Mouse (Mus musculus): ENCODE data around the gene Scn8a. TPM values are rescaled to one million over a fixed set of nuclear protein-coding genes. Genes with fewer than 3 reads are reported as not detected.

Scn8a gene
- polyA plus RNA-seq, 1 experiment from 2014 or later = 23.0 TPM

- 1% methylated on average over 23 of the region's 23 CpGs for WGBS
- Histone ChIP-seq H3K27me3 (replicated peaks; ENCODE audit: control insufficient read depth, insufficient read depth, low read length) (peaks cover 42% of the 10 kb centered on the region), H3K4me1 (replicated peaks; ENCODE audit: control insufficient read depth, insufficient read depth, low read length) (peaks cover 16% of the 10 kb centered on the region), H3K27ac (ENCODE audit: low read length) (no peak within 1 kb of the TSS), H3K9ac (replicated peaks; ENCODE audit: low read depth, low read length) (peak within 1 kb of the TSS; percentile 62), H3K4me3 (replicated peaks; ENCODE audit: low read length) (peak within 1 kb of the TSS; percentile 56), H3K4me2 (ENCODE audit: low read length) (peak within 1 kb of the TSS; percentile 96), H3K9me3 (ENCODE audit: control insufficient read depth, low read length) (no peaks in the 10 kb centered on the region), H3K36me3 (ENCODE audit: control insufficient read depth, insufficient read depth) (no peaks in the 10 kb centered on the region)
- ATAC-seq = no peak
These were observed 177.5 kb downstream of the Scn8a start, which contains the start of gene Gm47841 for GRCm38 (mm10) chr15:101047194-101047555. Gene Gm47841 (minus strand): TSS chr15:101047397.

DNA sequence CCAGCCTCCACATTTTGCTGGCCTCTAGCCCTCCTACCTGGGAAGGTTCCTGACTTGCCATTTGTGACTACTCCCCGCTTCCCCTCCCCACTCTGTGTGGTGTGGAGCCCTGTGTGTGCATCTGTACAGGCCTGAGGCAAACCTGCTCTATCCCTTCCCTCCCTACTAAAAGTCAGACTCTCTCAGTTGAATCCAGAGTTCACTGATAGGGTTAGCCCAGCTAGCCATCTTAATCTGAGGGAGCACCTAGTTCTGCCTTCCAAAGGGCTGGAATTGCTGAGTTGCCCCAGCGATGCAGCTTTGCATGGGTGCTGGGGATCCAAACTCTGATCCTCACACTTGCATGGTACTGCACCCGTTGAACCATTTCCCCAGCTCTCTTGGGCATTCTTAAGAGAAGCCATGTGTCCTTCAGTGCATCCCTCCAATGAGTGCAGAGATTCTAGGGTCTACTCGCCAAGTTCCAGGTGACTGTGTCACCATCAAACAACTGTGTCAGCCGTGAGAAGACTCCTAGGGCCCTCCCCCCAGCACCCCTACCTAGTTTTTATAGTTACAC is 178.8 kb downstream of the Scn8a start:
- Histone ChIP-seq H3K4me1 (replicated peaks; ENCODE audit: control insufficient read depth, insufficient read depth, low read length) (peaks cover 19% of the 10 kb centered on the region), H3K9me3 (ENCODE audit: control insufficient read depth, low read length) (no peaks in the 10 kb centered on the region), H3K9ac (replicated peaks; ENCODE audit: low read depth, low read length) (no peak overlapping the region), H3K36me3 (ENCODE audit: control insufficient read depth, insufficient read depth) (no peaks in the 10 kb centered on the region), H3K4me2 (ENCODE audit: low read length) (no peak overlapping the region), H3K27me3 (replicated peaks; ENCODE audit: control insufficient read depth, insufficient read depth, low read length) (peaks cover 52% of the 10 kb centered on the region), H3K27ac (ENCODE audit: low read length) (no peak overlapping the region), H3K4me3 (replicated peaks; ENCODE audit: low read length) (no peak overlapping the region)
- ATAC-seq = no peak
- 47% methylated on average over 5 of the region's 5 CpGs for WGBS

DNA sequence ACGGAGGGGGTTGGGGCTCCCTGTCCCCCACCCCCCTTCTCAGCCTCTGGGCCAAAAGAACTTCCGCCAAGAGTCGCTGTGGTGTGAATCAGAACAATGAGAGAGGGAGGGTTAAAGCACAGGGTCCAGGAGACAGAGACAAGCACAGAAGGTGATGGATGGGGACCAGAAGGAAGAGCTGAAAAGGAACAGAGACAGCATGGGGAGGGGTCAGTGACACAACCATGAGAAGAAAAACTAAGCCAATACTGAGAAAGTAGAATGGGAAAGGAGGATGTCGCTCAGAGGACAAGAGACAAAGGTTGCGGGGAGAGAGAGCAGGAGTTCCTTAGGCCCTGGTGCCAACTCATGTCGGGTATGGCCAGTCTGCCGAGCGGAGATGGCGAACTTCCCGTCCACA is 182.2 kb downstream of the Scn8a start:
- Histone ChIP-seq H3K27ac (ENCODE audit: low read length) (no peak overlapping the region), H3K9me3 (ENCODE audit: control insufficient read depth, low read length) (no peaks in the 10 kb centered on the region), H3K4me1 (replicated peaks; ENCODE audit: control insufficient read depth, insufficient read depth, low read length) (peaks cover 11% of the 10 kb centered on the region), H3K27me3 (replicated peaks; ENCODE audit: control insufficient read depth, insufficient read depth, low read length) (peaks cover 62% of the 10 kb centered on the region), H3K4me3 (replicated peaks; ENCODE audit: low read length) (no peak overlapping the region), H3K36me3 (ENCODE audit: control insufficient read depth, insufficient read depth) (no peaks in the 10 kb centered on the region), H3K9ac (replicated peaks; ENCODE audit: low read depth, low read length) (no peak overlapping the region), H3K4me2 (ENCODE audit: low read length) (no peak overlapping the region)
- 44% methylated on average over 10 of the region's 10 CpGs for WGBS
- no peak for ATAC-seq

- WGBS = 13% methylated on average over 120 of the region's 120 CpGs
These were observed 183.2 kb downstream of the Scn8a start for GRCm38 (mm10) chr15:101052560-101053501.

DNA sequence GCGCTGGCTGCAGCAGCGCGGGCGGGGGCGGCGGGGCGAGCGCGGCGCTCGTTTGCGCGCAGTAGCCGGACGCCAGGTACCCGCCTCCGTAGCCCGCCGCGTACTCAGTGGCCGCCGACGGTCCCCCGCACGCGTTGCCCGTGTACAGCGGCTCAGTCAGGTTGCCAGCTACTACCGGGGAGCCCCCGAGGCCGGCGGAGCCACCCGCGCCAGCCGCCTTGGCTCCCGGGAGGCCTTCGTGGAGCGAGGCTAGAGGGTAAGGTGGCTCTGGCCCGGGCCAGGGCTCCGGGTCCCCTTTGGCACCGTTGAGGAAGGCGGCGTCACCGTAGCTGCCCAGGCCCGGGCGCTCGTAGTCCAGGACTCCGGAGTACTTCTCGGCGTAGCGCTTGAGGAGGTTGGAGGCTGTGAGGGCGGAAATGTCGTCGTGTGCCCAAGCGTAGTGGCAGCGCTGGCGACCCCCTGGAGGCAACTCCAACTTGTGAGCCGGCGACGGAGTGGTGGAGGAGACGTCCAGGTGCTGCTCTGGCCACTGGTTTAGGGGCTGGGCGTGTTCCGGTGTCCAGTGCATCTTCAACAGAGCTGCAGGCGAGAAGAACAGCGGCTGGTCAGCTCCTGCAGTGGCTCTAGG is 184.3 kb downstream of the Scn8a start:
- no peak for ATAC-seq
- no peaks in the 10 kb centered on the region for H3K36me3 ChIP-seq (ENCODE audit: control insufficient read depth, insufficient read depth)
- peaks cover 6% of the 10 kb centered on the region; the same call in 1 of the 2 replicates for H3K4me1 ChIP-seq (replicated peaks; ENCODE audit: control insufficient read depth, insufficient read depth, low read length)
- no peak overlapping the region for H3K27ac ChIP-seq (ENCODE audit: low read length)
- 8% methylated on average over 54 of the region's 65 CpGs for WGBS
- H3K9ac ChIP-seq (replicated peaks; ENCODE audit: low read depth, low read length) = no peak overlapping the region
- no peaks in the 10 kb centered on the region for H3K9me3 ChIP-seq (ENCODE audit: control insufficient read depth, low read length)
- H3K4me2 ChIP-seq (ENCODE audit: low read length) = peak overlapping the region; percentile 48
- peak overlapping the region; percentile 39 for H3K4me3 ChIP-seq (replicated peaks; ENCODE audit: low read length)
- peaks cover 46% of the 10 kb centered on the region for H3K27me3 ChIP-seq (replicated peaks; ENCODE audit: control insufficient read depth, insufficient read depth, low read length)

More at GRCm38 (mm10) chr15:101052560-101053501, 183.2 kb downstream of the Scn8a start:
- Histone ChIP-seq H3K36me3 (ENCODE audit: control insufficient read depth, insufficient read depth) (no peaks in the 10 kb centered on the region), H3K9me3 (ENCODE audit: control insufficient read depth, low read length) (no peaks in the 10 kb centered on the region), H3K27me3 (replicated peaks; ENCODE audit: control insufficient read depth, insufficient read depth, low read length) (peaks cover 54% of the 10 kb centered on the region), H3K4me3 (replicated peaks; ENCODE audit: low read length) (peak overlapping the region; percentile 39), H3K27ac (ENCODE audit: low read length) (no peak overlapping the region), H3K4me2 (ENCODE audit: low read length) (peak overlapping the region; percentile 48), H3K4me1 (replicated peaks; ENCODE audit: control insufficient read depth, insufficient read depth, low read length) (peaks cover 6% of the 10 kb centered on the region; the same call in 1 of the 2 replicates), H3K9ac (replicated peaks; ENCODE audit: low read depth, low read length) (no peak overlapping the region)
- ATAC-seq = 0 out of 2 replicates have a peak, but pooled peaks have one; percentile 34

GRCm38 (mm10) chr15:101054541-101054940 is 184.9 kb downstream of the Scn8a start:
- Histone ChIP-seq H3K36me3 (ENCODE audit: control insufficient read depth, insufficient read depth) (no peaks in the 10 kb centered on the region), H3K4me1 (replicated peaks; ENCODE audit: control insufficient read depth, insufficient read depth, low read length) (peaks cover 6% of the 10 kb centered on the region; the same call in 1 of the 2 replicates), H3K9ac (replicated peaks; ENCODE audit: low read depth, low read length) (no peak overlapping the region), H3K27ac (ENCODE audit: low read length) (no peak overlapping the region), H3K27me3 (replicated peaks; ENCODE audit: control insufficient read depth, insufficient read depth, low read length) (peaks cover 46% of the 10 kb centered on the region), H3K4me3 (replicated peaks; ENCODE audit: low read length) (no peak overlapping the region), H3K4me2 (ENCODE audit: low read length) (no peak overlapping the region), H3K9me3 (ENCODE audit: control insufficient read depth, low read length) (no peaks in the 10 kb centered on the region)
- no peak for ATAC-seq
- 79% methylated on average over 10 of the region's 10 CpGs for WGBS

- WGBS = 45% methylated on average over 10 of the region's 10 CpGs
- peak; percentile 85 for ATAC-seq
- H3K27me3 ChIP-seq (replicated peaks; ENCODE audit: control insufficient read depth, insufficient read depth, low read length) = peaks cover 43% of the 10 kb centered on the region
- H3K4me2 ChIP-seq (ENCODE audit: low read length) = no peak overlapping the region
- H3K27ac ChIP-seq (ENCODE audit: low read length) = no peak overlapping the region
- H3K9me3 ChIP-seq (ENCODE audit: control insufficient read depth, low read length) = no peaks in the 10 kb centered on the region
- H3K36me3 ChIP-seq (ENCODE audit: control insufficient read depth, insufficient read depth) = no peaks in the 10 kb centered on the region
- H3K4me1 ChIP-seq (replicated peaks; ENCODE audit: control insufficient read depth, insufficient read depth, low read length) = peaks cover 6% of the 10 kb centered on the region; the same call in 1 of the 2 replicates
- no peak overlapping the region for H3K9ac ChIP-seq (replicated peaks; ENCODE audit: low read depth, low read length)
- no peak overlapping the region for H3K4me3 ChIP-seq (replicated peaks; ENCODE audit: low read length)
These were observed 186.6 kb downstream of the Scn8a start for GRCm38 (mm10) chr15:101056225-101056624.

- 10% methylated on average over 9 of the region's 9 CpGs for WGBS
- Histone ChIP-seq H3K9ac (replicated peaks; ENCODE audit: low read depth, low read length) (no peak overlapping the region), H3K4me1 (replicated peaks; ENCODE audit: control insufficient read depth, insufficient read depth, low read length) (no peaks in the 10 kb centered on the region), H3K27me3 (replicated peaks; ENCODE audit: control insufficient read depth, insufficient read depth, low read length) (peaks cover 11% of the 10 kb centered on the region), H3K4me2 (ENCODE audit: low read length) (no peak overlapping the region), H3K4me3 (replicated peaks; ENCODE audit: low read length) (no peak overlapping the region), H3K36me3 (ENCODE audit: control insufficient read depth, insufficient read depth) (no peaks in the 10 kb centered on the region), H3K9me3 (ENCODE audit: control insufficient read depth, low read length) (no peaks in the 10 kb centered on the region), H3K27ac (ENCODE audit: low read length) (no peak overlapping the region)
- no peak for ATAC-seq
These were observed 190.1 kb downstream of the Scn8a start for GRCm38 (mm10) chr15:101059570-101060279.
